In genomic region chr15:79368313-79368811, GRCm38 (mm10) we compare ENCODE assay signal across 9 mouse cellular contexts. TPM values are rescaled to one million over a fixed set of nuclear protein-coding genes. Genes with fewer than 3 reads are reported as not detected.
DNase-seq lines count a peak whose midpoint lies in the region; ATAC-seq and TF ChIP-seq lines count a peak whose summit lies in the region.
"Had no signal": no experiment of that assay in that cellular context is flagged by ENCODE, and none has a peak within 500 bp of the region (broad histone marks: within the 10 kb centered on the region; RNA-seq: fewer than 3 reads in every experiment).

No protein-coding gene starts in this region.

- H3K9ac ChIP-seq in lung, embryonic 14.5 days: peak overlapping the region; percentile 2; the same call in 1 of the 2 replicates
- H3K9ac ChIP-seq: midbrain, embryonic 12.5 days had no signal

- no peaks in the 10 kb centered on the region for H3K9me3 ChIP-seq in lung, embryonic 14.5 days (ENCODE audit: low read depth, low read length)
- H3K9me3 ChIP-seq: midbrain, embryonic 12.5 days had no signal

- WGBS in lung, embryonic 14.5 days: 19% methylated on average over 14 of the region's 14 CpGs

- peak; percentile 84 for ATAC-seq in lung, embryonic 14.5 days (ENCODE audit: insufficient read depth)
- no peak for ATAC-seq in megakaryocyte, adult 5-6 weeks (ENCODE audit: poor library complexity, severe bottlenecking)
- no peak for ATAC-seq in erythroblast, adult 5-6 weeks (replicated peaks; ENCODE audit: low FRiP score, poor library complexity, severe bottlenecking)

- H3K27ac ChIP-seq in lung, embryonic 14.5 days (ENCODE audit: low read depth): peak overlapping the region; percentile 77
- H3K27ac ChIP-seq: midbrain, embryonic 12.5 days had no signal

- no peaks in the 10 kb centered on the region for H3K27me3 ChIP-seq in lung, embryonic 14.5 days (ENCODE audit: insufficient read depth, low read length)
- H3K27me3 ChIP-seq: midbrain, embryonic 12.5 days had no signal

- no peak overlapping the region for H3K4me3 ChIP-seq in lung, embryonic 14.5 days (ENCODE audit: low read depth, low read length)
- H3K4me3 ChIP-seq: midbrain, embryonic 12.5 days had no signal

- peak; percentile 68 to 72 for DNase-seq in adrenal gland, postnatal 36 days
- DNase-seq in heart, adult 11 months: peak; percentile 99
- DNase-seq in kidney, adult 18-20 months: peak; percentile 57
- peak; percentile 83 for DNase-seq in lung, embryonic 14.5 days
- no peak for DNase-seq in spleen, postnatal 4 days (ENCODE audit: low spot score in 2 of 2)
- DNase-seq in spleen, postnatal 36 days (ENCODE audit: low spot score in 2 of 2): no peak

- no peak for TF ChIP-seq CTCF in lung, embryonic 14.5 days (IDR thresholded peaks at IDR 0.05; ENCODE audit: low read depth)

- H3K36me3 ChIP-seq in lung, embryonic 14.5 days (ENCODE audit: insufficient read depth): peaks cover 75% of the 10 kb centered on the region

- peak overlapping the region; percentile 10 for H3K4me2 ChIP-seq in lung, embryonic 14.5 days
- H3K4me2 ChIP-seq: midbrain, embryonic 12.5 days had no signal

- peaks cover 20% of the 10 kb centered on the region for H3K4me1 ChIP-seq in lung, embryonic 14.5 days (ENCODE audit: insufficient read depth)

RNA-seq across cellular contexts. Expression of gene Maff, which starts 21.9 kb away (rescaled TPM):
- 10 to 100 TPM in 1 of 2 experiments, 1 to 10 TPM in 1; 6.3 to 19.1 TPM for total RNA-seq in adrenal gland, postnatal 36 days (2021)
- 3.3 and 4.3 TPM in 2 replicates for polyA plus RNA-seq in lung, embryonic 14.5 days (2014; fragmentation: Nextera tagmentation; extraction: Ambion mirVana)
- total RNA-seq in megakaryocyte, adult 5-6 weeks (2015): 1.7 and 5.4 TPM in 2 replicates
- total RNA-seq in megakaryocyte, adult 5-6 weeks (2017): 1.4 and 2.7 TPM in 2 replicates
- not detected in 2 replicates for total RNA-seq in erythroblast, adult 5-6 weeks (2015; ENCODE audit: low replicate concordance)
- not detected in 2 replicates for total RNA-seq in erythroblast, adult 5-6 weeks (2017; ENCODE audit: low replicate concordance)

RNA-seq across cellular contexts. Expression of gene Tmem184b, which starts 35.0 kb away (rescaled TPM):
- total RNA-seq in adrenal gland, postnatal 36 days (2021): 10 to 100 TPM; 46.6 to 75.2 TPM
- polyA plus RNA-seq in lung, embryonic 14.5 days (2014; fragmentation: Nextera tagmentation; extraction: Ambion mirVana): 77.3 and 78.3 TPM in 2 replicates
- 31.1 and 33.3 TPM in 2 replicates for total RNA-seq in megakaryocyte, adult 5-6 weeks (2015)
- 10.4 and 12.2 TPM in 2 replicates for total RNA-seq in megakaryocyte, adult 5-6 weeks (2017)
- 4.8 and 5.2 TPM in 2 replicates for total RNA-seq in erythroblast, adult 5-6 weeks (2015; ENCODE audit: low replicate concordance)
- total RNA-seq in erythroblast, adult 5-6 weeks (2017; ENCODE audit: low replicate concordance): 2.6 and 9.4 TPM in 2 replicates

RNA-seq across cellular contexts. Expression of gene Pla2g6, which starts 40.2 kb away (rescaled TPM):
- total RNA-seq in adrenal gland, postnatal 36 days (2021): 10 to 100 TPM; 25.1 to 30.8 TPM
- 15.2 and 18.4 TPM in 2 replicates for polyA plus RNA-seq in lung, embryonic 14.5 days (2014; fragmentation: Nextera tagmentation; extraction: Ambion mirVana)
- total RNA-seq in megakaryocyte, adult 5-6 weeks (2015): 1.3 and 2.7 TPM in 2 replicates
- total RNA-seq in megakaryocyte, adult 5-6 weeks (2017): 1.4 TPM in 2 replicates
- total RNA-seq in erythroblast, adult 5-6 weeks (2015; ENCODE audit: low replicate concordance): 1.9 and 4.6 TPM in 2 replicates
- 4.0 and 4.9 TPM in 2 replicates for total RNA-seq in erythroblast, adult 5-6 weeks (2017; ENCODE audit: low replicate concordance)

Comparison
In these comparisons a context has a peak if more than half of its experiments do, and no peak if none do; other contexts are left out.
1. DNase-seq: peak in adrenal gland, postnatal 36 days (2 of 2), heart, adult 11 months (single experiment), kidney, adult 18-20 months (single experiment) and lung, embryonic 14.5 days (single experiment); none in spleen, postnatal 4 days (0 of 2) and spleen, postnatal 36 days (0 of 2).
2. RNA of gene Pla2g6, which starts 40.2 kb away (total RNA-seq): 25.1 to 30.8 TPM in adrenal gland, postnatal 36 days; 1.9 to 4.9 TPM in erythroblast, adult 5-6 weeks and 1.3 to 2.7 TPM in megakaryocyte, adult 5-6 weeks; every median in the first group is over 4 times any median in the second.